Mouse (Mus musculus) erythroid progenitor cell, adult 5-6 weeks (primary cell): ENCODE measurements around the gene 1700011L22Rik. TPM values are rescaled to one million over a fixed set of nuclear protein-coding genes. Genes with fewer than 3 reads are reported as not detected.

Experiments used
- ATAC-seq: replicated peaks from 2 replicates; pipeline ENCODE4 v1.8.0; 2016; ENCODE audit warnings: moderate number of reproducible peaks, mild to moderate bottlenecking, moderate TSS enrichment, inconsistent platforms; ENCODE audit not compliant: poor library complexity, low FRiP score, severe bottlenecking
- total RNA-seq, 2 experiments: library from RNA; stranded (forward) in 1 of 2; stranded (reverse) in 1 of 2; fragments of 150-400 nt in 1 of 2; fragments of 186-747, 209-891 nt in 1 of 2; gene quantifications; 2 replicates each; pipeline versions ENCODE4 v1.2.3 to v1.2.4; 2015 to 2017; ENCODE audit warnings: low replicate concordance in 2 of 2

Gene 1700011L22Rik
- total RNA-seq (2015; ENCODE audit: low replicate concordance) (not detected in 2 replicates), total RNA-seq (2017; ENCODE audit: low replicate concordance) (not detected in 2 replicates)

GRCm38 (mm10) chr8:79248470-79248869 lies at the start of gene 1700011L22Rik:
1700011L22Rik (minus strand) TSS chr8:79248570.
- ATAC-seq: no peak

- no peak for ATAC-seq
Measured at GRCm38 (mm10) chr8:79297763-79298162, 49.4 kb upstream of the 1700011L22Rik start.

- no peak for ATAC-seq
Measured at GRCm38 (mm10) chr8:79295276-79296105, 47.1 kb upstream of the 1700011L22Rik start.

- peak; percentile 98 for ATAC-seq
Measured at GRCm38 (mm10) chr8:79294610-79295275, 46.4 kb upstream of the 1700011L22Rik start, which contains the start of gene Mmaa. Mmaa (minus strand) TSS chr8:79294937.

- ATAC-seq: no peak
Measured at GRCm38 (mm10) chr8:79293841-79294240, 45.5 kb upstream of the 1700011L22Rik start.

GRCm38 (mm10) chr8:79292712-79293264 lies 44.4 kb upstream of the 1700011L22Rik start:
- no peak for ATAC-seq

- no peak for ATAC-seq
Measured at GRCm38 (mm10) chr8:79289592-79289991, 41.2 kb upstream of the 1700011L22Rik start.

- no peak for ATAC-seq
Measured at GRCm38 (mm10) chr8:79288681-79289080, 40.3 kb upstream of the 1700011L22Rik start.

- no peak for ATAC-seq
Measured at GRCm38 (mm10) chr8:79288250-79288649, 39.9 kb upstream of the 1700011L22Rik start.

GRCm38 (mm10) chr8:79286424-79286823 lies 38.1 kb upstream of the 1700011L22Rik start:
- ATAC-seq: no peak

GRCm38 (mm10) chr8:79284626-79285025 lies 36.3 kb upstream of the 1700011L22Rik start:
- no peak for ATAC-seq

- ATAC-seq: no peak
Measured at GRCm38 (mm10) chr8:79281376-79281890, 33.1 kb upstream of the 1700011L22Rik start.

GRCm38 (mm10) chr8:79277264-79277870 lies 29.0 kb upstream of the 1700011L22Rik start:
- no peak for ATAC-seq

- no peak for ATAC-seq
Measured at GRCm38 (mm10) chr8:79274940-79275339, 26.6 kb upstream of the 1700011L22Rik start.

- no peak for ATAC-seq
Measured at GRCm38 (mm10) chr8:79273776-79274175, 25.4 kb upstream of the 1700011L22Rik start.

GRCm38 (mm10) chr8:79272676-79273075 lies 24.3 kb upstream of the 1700011L22Rik start:
- ATAC-seq: no peak

GRCm38 (mm10) chr8:79268921-79269320 lies 20.6 kb upstream of the 1700011L22Rik start:
- ATAC-seq: no peak

GRCm38 (mm10) chr8:79261920-79262319 lies 13.6 kb upstream of the 1700011L22Rik start:
- ATAC-seq: no peak

- ATAC-seq: no peak
Measured at GRCm38 (mm10) chr8:79256076-79256705, 7.8 kb upstream of the 1700011L22Rik start.
